Mouse (Mus musculus) heart, postnatal 0 days (tissue): ENCODE data around the gene 1700012B07Rik.

Experiments
- CTCF ChIP-seq: IDR thresholded peaks from 2 replicates; pipeline ENCODE4 v1.5.1; 2016; ENCODE audit warnings: antibody characterized with exemption, control low read depth, low read depth
- EP300 ChIP-seq: IDR thresholded peaks from 2 replicates; pipeline ENCODE4 v1.6.1; 2016; ENCODE audit warnings: antibody characterized with exemption, low read depth

GRCm38 (mm10) chr11:109737967-109738366, 89.9 kb downstream of the 1700012B07Rik start:
- no peak for TF ChIP-seq CTCF
- no peak for TF ChIP-seq EP300
